Mouse (Mus musculus) C2C12 (cell line): Measurements from ENCODE around the gene Eral1. TPM values are rescaled to one million over a fixed set of nuclear protein-coding genes. Genes with fewer than 3 reads are reported as not detected.
A peak's percentile ranks its signal among the peaks of the same experiment; 100 is the strongest.

Experiments
- H3K27me3 ChIP-seq: one replicate; pipeline ENCODE4 v1.6.1; 2011; ENCODE audit not compliant: control insufficient read depth, insufficient read depth, insufficient read length
- H3K36me3 ChIP-seq: one replicate; pipeline ENCODE4 v1.6.1; 2011; ENCODE audit not compliant: control insufficient read depth, insufficient read depth
- H3K4me3 ChIP-seq: one replicate; pipeline ENCODE4 v1.5.1; 2011; ENCODE audit warnings: mild to moderate bottlenecking, control low read depth; ENCODE audit not compliant: poor library complexity, insufficient read depth, severe bottlenecking
- H3K79me2 ChIP-seq: one replicate; pipeline ENCODE4 v1.6.1; 2011; ENCODE audit not compliant: control insufficient read depth, insufficient read depth
- H3K79me3 ChIP-seq: one replicate; pipeline ENCODE4 v1.6.1; 2011; ENCODE audit warnings: low read depth, control low read depth
- H3ac ChIP-seq: one replicate; pipeline ENCODE3; 2011; ENCODE audit warnings: low read depth; ENCODE audit not compliant: control insufficient read depth, insufficient read length
- CEBPB ChIP-seq: IDR thresholded peaks from one replicate; pipeline ENCODE4 v1.6.1; 2011; ENCODE audit warnings: low read depth, mild to moderate bottlenecking, control low read depth, moderate library complexity
- CTCF ChIP-seq: IDR thresholded peaks from one replicate; pipeline ENCODE4 v1.5.1; 2011; ENCODE audit not compliant: control insufficient read depth, insufficient read depth, insufficient read length
- FOSL1 ChIP-seq: IDR thresholded peaks from one replicate; pipeline ENCODE4 v1.8.0; 2011; ENCODE audit warnings: mild to moderate bottlenecking, low read length; ENCODE audit not compliant: poor library complexity, insufficient read depth, severe bottlenecking
- MAX ChIP-seq: IDR thresholded peaks from one replicate; pipeline ENCODE4 v1.6.1; 2011; ENCODE audit warnings: mild to moderate bottlenecking, control low read depth
- MYOD1 ChIP-seq: IDR thresholded peaks from one replicate; pipeline ENCODE4 v1.6.1; 2011; ENCODE audit warnings: low read depth; ENCODE audit not compliant: control insufficient read depth, insufficient read length
- MYOG ChIP-seq: IDR thresholded peaks from one replicate; pipeline ENCODE4 v1.6.1; 2011; ENCODE audit not compliant: control insufficient read depth, insufficient read length; ENCODE audit errors: extremely low read depth
- USF1 ChIP-seq: IDR thresholded peaks from one replicate; pipeline ENCODE4 v1.6.1; 2011; ENCODE audit warnings: low read depth, mild to moderate bottlenecking, control low read depth, moderate library complexity
- polyA plus RNA-seq: library from polyadenylated mRNA; unstranded; fragments of >200 nt; fragmentation: generic; extraction: Trizol; gene quantifications from one replicate; pipeline ENCODE4 v1.2.1, GENCODE M21; 2012; ENCODE audit warnings: missing spikeins

The Eral1 gene
- polyA plus RNA-seq, 1 experiment = 21.5 TPM

GRCm38 (mm10) chr11:78069130-78069529, 11.1 kb downstream of the Eral1 start:
- Histone ChIP-seq H3K79me2 (no peaks in the 10 kb centered on the region), H3K79me3 (no peaks in the 10 kb centered on the region), H3K36me3 (peaks cover 15% of the 10 kb centered on the region), H3K4me3 (no peak overlapping the region), H3K27me3 (no peaks in the 10 kb centered on the region), H3ac (no peak overlapping the region)
- no peak for TF ChIP-seq FOSL1
- no peak for TF ChIP-seq CEBPB
- no peak for TF ChIP-seq MAX
- TF ChIP-seq MYOD1 = no peak
- TF ChIP-seq CTCF = no peak
- TF ChIP-seq USF1 = no peak
- TF ChIP-seq MYOG = no peak

- H3K79me3 ChIP-seq = no peaks in the 10 kb centered on the region
- no peak overlapping the region for H3K4me3 ChIP-seq
- H3K79me2 ChIP-seq = no peaks in the 10 kb centered on the region
- no peaks in the 10 kb centered on the region for H3K27me3 ChIP-seq
- H3K36me3 ChIP-seq = peaks cover 2% of the 10 kb centered on the region
- no peak overlapping the region for H3ac ChIP-seq
- TF ChIP-seq MYOD1 (no peak), FOSL1 (no peak), CEBPB (no peak)
Measured at GRCm38 (mm10) chr11:78067566-78067965, 12.6 kb downstream of the Eral1 start.

GRCm38 (mm10) chr11:78066641-78067040, 13.5 kb downstream of the Eral1 start:
- H3K4me3 ChIP-seq = no peak overlapping the region
- H3K79me3 ChIP-seq = no peaks in the 10 kb centered on the region
- no peaks in the 10 kb centered on the region for H3K36me3 ChIP-seq
- no peak overlapping the region for H3ac ChIP-seq
- TF ChIP-seq USF1 = no peak
- no peak for TF ChIP-seq MYOG
- TF ChIP-seq CEBPB = no peak
- no peak for TF ChIP-seq MYOD1
- no peak for TF ChIP-seq FOSL1
- no peak for TF ChIP-seq CTCF
- TF ChIP-seq MAX = no peak
- H3K27me3 ChIP-seq = no peaks in the 10 kb centered on the region
- no peaks in the 10 kb centered on the region for H3K79me2 ChIP-seq

- Histone ChIP-seq H3K79me2 (no peaks in the 10 kb centered on the region), H3ac (no peak overlapping the region), H3K79me3 (no peaks in the 10 kb centered on the region), H3K27me3 (no peaks in the 10 kb centered on the region), H3K4me3 (no peak overlapping the region), H3K36me3 (no peaks in the 10 kb centered on the region)
- TF ChIP-seq CEBPB = no peak
Measured at GRCm38 (mm10) chr11:78065906-78066305, 14.3 kb downstream of the Eral1 start.

GRCm38 (mm10) chr11:78062563-78062962, 17.6 kb downstream of the Eral1 start:
- Histone ChIP-seq H3K27me3 (no peaks in the 10 kb centered on the region), H3K4me3 (no peak overlapping the region), H3K79me2 (no peaks in the 10 kb centered on the region), H3K36me3 (peaks cover 11% of the 10 kb centered on the region), H3ac (no peak overlapping the region), H3K79me3 (no peaks in the 10 kb centered on the region)
- no peak for TF ChIP-seq MYOG
- no peak for TF ChIP-seq USF1
- no peak for TF ChIP-seq MAX
- no peak for TF ChIP-seq MYOD1
- no peak for TF ChIP-seq FOSL1
- no peak for TF ChIP-seq CEBPB

GRCm38 (mm10) chr11:78059833-78060757, 20.1 kb downstream of the Eral1 start:
- H3K27me3 ChIP-seq = no peaks in the 10 kb centered on the region
- no peak overlapping the region for H3ac ChIP-seq
- H3K36me3 ChIP-seq = peaks cover 17% of the 10 kb centered on the region

More at GRCm38 (mm10) chr11:78059833-78060757, 20.1 kb downstream of the Eral1 start:
- Histone ChIP-seq H3K79me3 (no peaks in the 10 kb centered on the region), H3K79me2 (no peaks in the 10 kb centered on the region), H3K4me3 (no peak overlapping the region)
- TF ChIP-seq CTCF (peak; percentile 78), MYOG (no peak)
